Mouse (Mus musculus) spleen, adult 2 months (tissue): ENCODE results near the gene Ifit3. TPM values are rescaled to one million over a fixed set of nuclear protein-coding genes. Genes with fewer than 3 reads are reported as not detected.

Source experiments
- DNase-seq, 2 experiments: peaks; one replicate each; pipeline versions ENCODE4 v3.0.0 to v3.0.0-alpha.2; 2012 to 2021; ENCODE audit warnings: low spot score in 2 of 2, low read depth in 1 of 2
- H3K27ac ChIP-seq: fragments of 200-500 bp; 2 replicates; pipeline ENCODE4 v1.5.1; 2012; ENCODE audit warnings: low read length, inconsistent platforms; ENCODE audit not compliant: insufficient read depth
- H3K27me3 ChIP-seq: fragments of 200-500 bp; 2 replicates; pipeline ENCODE4 v1.6.1; 2012; ENCODE audit warnings: mild to moderate bottlenecking, moderate library complexity, low read length, inconsistent platforms; ENCODE audit not compliant: control insufficient read depth, insufficient read depth
- H3K36me3 ChIP-seq: fragments of 200-500 bp; 2 replicates; pipeline ENCODE4 v1.6.1; 2012; ENCODE audit warnings: mild to moderate bottlenecking, low read length, inconsistent platforms; ENCODE audit not compliant: control insufficient read depth, insufficient read depth
- H3K4me1 ChIP-seq: fragments of 200-500 bp; 2 replicates; pipeline ENCODE4 v1.6.1; 2011; ENCODE audit warnings: inconsistent platforms; ENCODE audit not compliant: control insufficient read depth, insufficient read depth, insufficient read length
- H3K4me3 ChIP-seq: fragments of 200-500 bp; 2 replicates; pipeline ENCODE4 v1.5.1; 2011; ENCODE audit warnings: mild to moderate bottlenecking, inconsistent platforms; ENCODE audit not compliant: insufficient read depth, insufficient read length; ENCODE audit errors: extremely low read depth
- CTCF ChIP-seq: fragments of 200-500 bp; IDR thresholded peaks from 2 replicates; pipeline ENCODE4 v1.5.1; 2011; ENCODE audit warnings: mild to moderate bottlenecking, inconsistent platforms; ENCODE audit not compliant: insufficient read depth, insufficient read length, insufficient replicate concordance; ENCODE audit errors: extremely low read depth
- POLR2A ChIP-seq: fragments of 200-500 bp; IDR thresholded peaks from 2 replicates; pipeline ENCODE4 v1.6.1; 2011; ENCODE audit warnings: low read depth, low read length, inconsistent platforms
- WGBS: fragments of 180-500 bp; shearing (Covaris S2); methylation state at CpG from one replicate; pipeline ENCODE4 v1.1.7; 2018; 5-methylcytosine and 5-hydroxymethylcytosine counted together
- polyA plus RNA-seq: library from polyadenylated mRNA; depleted of rRNA; stranded (reverse); fragments of >200 nt; gene quantifications from 2 replicates; pipeline ENCODE4 v1.2.3, GENCODE M21; 2012

Gene Ifit3
- polyA plus RNA-seq, 1 experiment, result 2.8 TPM

DNA sequence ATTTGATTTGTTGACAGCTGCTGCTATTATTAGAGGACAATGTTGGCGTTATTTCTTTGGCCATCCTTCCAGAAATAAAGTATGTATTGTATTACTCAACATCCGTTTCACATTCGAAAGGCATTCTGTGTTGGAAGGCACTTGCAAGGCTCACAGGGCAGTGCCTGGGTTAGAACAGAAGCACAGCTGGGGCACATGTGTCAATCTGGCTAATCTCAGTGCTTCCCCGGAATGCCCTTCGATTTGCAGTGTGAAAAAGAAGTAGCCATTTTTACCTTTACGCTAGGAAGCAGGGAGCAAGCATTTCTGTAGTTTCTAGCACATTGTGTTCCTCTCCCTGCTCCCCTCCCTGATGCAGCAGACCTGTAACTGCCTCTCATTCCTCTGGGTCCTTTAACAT lies 30.3 kb upstream of the Ifit3 start:
- Histone ChIP-seq H3K36me3 (peaks cover 1% of the 10 kb centered on the region; the same call in 1 of the 2 replicates), H3K4me1 (peaks cover 3% of the 10 kb centered on the region; the same call in 1 of the 2 replicates), H3K4me3 (no peak overlapping the region), H3K27me3 (no peaks in the 10 kb centered on the region), H3K27ac (peak overlapping the region; percentile 11; the same call in 1 of the 2 replicates)
- TF ChIP-seq POLR2A (no peak), CTCF (no peak)
- no peak for DNase-seq
- WGBS, result 74% methylated on average over 6 of the region's 6 CpGs

DNA sequence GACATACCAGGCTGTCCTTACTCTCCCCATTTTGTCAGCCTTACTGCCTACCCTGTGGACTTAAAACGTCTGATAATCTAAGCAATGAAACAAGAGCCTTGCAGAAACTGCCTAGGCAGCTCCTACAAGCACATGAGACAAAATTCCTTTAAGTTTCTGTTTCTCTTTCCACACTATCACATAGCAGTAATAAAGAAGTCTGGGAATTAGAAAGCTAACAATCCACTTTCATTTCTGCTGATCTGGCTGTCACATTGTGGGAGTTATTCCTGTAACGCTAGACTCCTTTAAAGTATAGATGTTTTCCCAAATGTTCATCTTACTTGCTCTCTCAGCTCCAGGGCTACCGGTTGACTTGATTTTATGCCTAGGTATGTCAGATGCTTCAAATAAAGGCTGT lies 29.8 kb upstream of the Ifit3 start:
- WGBS, result 73% methylated on average over 3 of the region's 3 CpGs
- H3K36me3 ChIP-seq, result peaks cover 1% of the 10 kb centered on the region; the same call in 1 of the 2 replicates
- H3K4me3 ChIP-seq, result no peak overlapping the region
- DNase-seq, result no peak
- H3K27me3 ChIP-seq, result no peaks in the 10 kb centered on the region
- H3K4me1 ChIP-seq, result peaks cover 3% of the 10 kb centered on the region; the same call in 1 of the 2 replicates
- peak overlapping the region; percentile 11; the same call in 1 of the 2 replicates for H3K27ac ChIP-seq
- TF ChIP-seq POLR2A, result no peak
- no peak for TF ChIP-seq CTCF

DNA sequence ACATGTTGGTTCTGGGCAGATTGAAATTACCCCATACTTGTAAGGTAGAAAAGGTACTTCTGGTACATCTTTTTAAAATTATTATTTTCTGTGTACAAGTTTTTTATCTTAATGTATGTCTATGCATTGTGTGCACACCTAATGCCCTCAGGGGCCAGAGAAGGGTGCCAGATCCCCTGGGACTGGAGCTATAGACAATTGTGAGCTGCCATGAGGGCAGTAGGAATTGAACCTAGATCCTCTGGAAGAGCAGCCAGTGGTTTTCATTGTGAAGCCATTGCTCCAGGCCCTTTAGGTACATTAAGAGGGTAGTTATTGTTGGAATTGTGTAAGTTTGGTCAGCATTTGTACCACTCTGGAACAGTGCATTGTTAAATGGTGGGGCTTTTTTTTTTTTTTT lies 29.3 kb upstream of the Ifit3 start:
- no peak for DNase-seq
- Histone ChIP-seq H3K27ac (no peak overlapping the region), H3K4me3 (no peak overlapping the region), H3K27me3 (no peaks in the 10 kb centered on the region), H3K4me1 (peaks cover 3% of the 10 kb centered on the region; the same call in 1 of the 2 replicates), H3K36me3 (peaks cover 1% of the 10 kb centered on the region; the same call in 1 of the 2 replicates)
- no peak for TF ChIP-seq CTCF
- TF ChIP-seq POLR2A, result no peak

- no peak for DNase-seq
- no peak overlapping the region for H3K27ac ChIP-seq
- TF ChIP-seq POLR2A (no peak), CTCF (no peak)
Observed at GRCm38 (mm10) chr19:34556621-34557020, 26.7 kb upstream of the Ifit3 start.

GRCm38 (mm10) chr19:34562556-34562955 lies 20.8 kb upstream of the Ifit3 start:
- Histone ChIP-seq H3K27ac (peak overlapping the region; percentile 9; the same call in 1 of the 2 replicates), H3K4me1 (peaks cover 4% of the 10 kb centered on the region), H3K36me3 (no peaks in the 10 kb centered on the region), H3K4me3 (no peak overlapping the region), H3K27me3 (no peaks in the 10 kb centered on the region)
- DNase-seq, result no peak
- TF ChIP-seq CTCF, result no peak
- no peak for TF ChIP-seq POLR2A

More at GRCm38 (mm10) chr19:34556621-34557020, 26.7 kb upstream of the Ifit3 start:
- H3K27me3 ChIP-seq, result no peaks in the 10 kb centered on the region
- WGBS, result 97% methylated on average over 3 of the region's 3 CpGs
- H3K4me3 ChIP-seq, result no peak overlapping the region
- peaks cover 1% of the 10 kb centered on the region; the same call in 1 of the 2 replicates for H3K36me3 ChIP-seq
- H3K4me1 ChIP-seq, result peaks cover 3% of the 10 kb centered on the region; the same call in 1 of the 2 replicates

DNA sequence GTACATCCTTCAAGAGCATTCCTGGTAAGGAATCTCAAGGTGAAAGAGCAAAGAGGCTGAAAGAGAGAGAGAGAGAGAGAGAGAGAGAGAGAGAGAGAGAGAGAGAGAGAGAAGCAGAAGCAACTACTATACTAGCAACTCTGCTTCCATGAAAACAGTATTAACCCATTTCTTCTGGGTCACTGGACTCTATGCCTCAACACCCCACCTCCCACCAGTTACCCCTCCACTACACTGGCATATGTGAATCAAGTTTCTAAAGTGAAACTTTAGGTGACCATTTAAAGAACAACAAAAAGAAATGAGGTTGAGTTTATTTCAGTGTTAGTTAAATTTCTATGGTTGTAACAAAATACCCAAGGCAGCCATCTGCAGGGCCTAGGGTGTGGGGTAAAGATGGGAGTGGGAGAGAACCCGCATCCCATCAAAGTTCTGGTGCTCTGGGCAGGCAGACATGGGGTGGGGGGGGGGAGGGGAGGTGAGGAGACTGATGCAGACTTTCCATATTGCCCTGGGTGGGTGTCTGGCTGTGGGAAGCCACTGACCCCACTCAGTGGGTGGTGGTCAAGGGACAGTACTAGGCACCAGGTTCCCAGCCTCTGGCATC lies 17.1 kb upstream of the Ifit3 start:
- no peaks in the 10 kb centered on the region for H3K36me3 ChIP-seq
- no peak overlapping the region for H3K4me3 ChIP-seq
- H3K27ac ChIP-seq, result no peak overlapping the region
- 91% methylated on average over 1 of the region's 1 CpGs for WGBS
- H3K27me3 ChIP-seq, result no peaks in the 10 kb centered on the region
- DNase-seq, result no peak
- TF ChIP-seq CTCF (no peak), POLR2A (no peak)
- peaks cover 14% of the 10 kb centered on the region for H3K4me1 ChIP-seq

DNA sequence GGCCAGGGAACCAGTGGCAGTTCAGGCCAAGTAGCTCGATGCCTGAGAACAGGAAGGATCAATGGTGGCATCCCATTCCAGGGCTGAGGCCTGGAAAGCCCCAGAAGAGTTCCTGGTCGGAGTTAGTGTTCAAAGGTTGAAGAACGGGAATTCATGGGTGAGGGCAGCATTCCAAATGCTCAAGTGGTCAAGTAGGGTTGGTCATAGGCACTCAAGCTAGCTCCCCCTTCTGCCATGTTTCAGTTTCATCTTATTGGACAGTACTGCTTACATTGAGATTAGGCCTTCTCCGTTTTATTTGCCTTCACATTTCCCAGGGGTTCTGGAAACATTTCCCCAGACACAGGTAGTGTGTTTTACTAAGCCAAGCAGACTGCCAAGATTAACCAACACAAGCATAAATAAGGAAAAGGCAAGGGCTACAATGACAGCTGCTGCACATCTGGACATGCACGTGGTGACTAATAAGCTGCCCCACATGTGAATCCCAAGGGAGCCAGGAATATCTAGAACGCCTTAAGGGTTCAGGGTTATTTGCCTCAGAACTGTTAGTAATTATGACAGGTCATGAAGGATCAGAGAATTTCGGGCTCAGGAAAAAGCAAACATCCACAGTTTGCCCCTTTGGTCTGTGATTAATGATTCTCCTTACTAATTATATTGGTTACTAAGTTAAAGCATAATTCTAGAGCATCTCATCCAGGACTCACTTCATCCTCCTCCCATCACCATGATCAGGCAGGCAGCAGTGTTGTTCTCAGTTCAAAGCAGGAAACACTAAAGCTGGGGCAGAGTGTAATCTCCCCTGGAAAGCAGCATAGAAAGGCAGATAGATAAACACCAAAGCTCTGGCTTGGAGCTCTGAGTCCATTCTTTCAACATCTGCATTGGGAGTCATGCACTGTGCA lies 14.1 kb upstream of the Ifit3 start:
- peaks cover 10% of the 10 kb centered on the region for H3K4me1 ChIP-seq
- no peak overlapping the region for H3K27ac ChIP-seq
- no peak for DNase-seq
- TF ChIP-seq POLR2A (no peak), CTCF (no peak)
- H3K27me3 ChIP-seq, result no peaks in the 10 kb centered on the region
- peaks cover 8% of the 10 kb centered on the region; the same call in 1 of the 2 replicates for H3K36me3 ChIP-seq
- 84% methylated on average over 7 of the region's 7 CpGs for WGBS
- no peak overlapping the region for H3K4me3 ChIP-seq
